Mouse (Mus musculus) frontal cortex, postnatal 25 days (tissue): ENCODE results near the gene Gatad2b.
"Not testable (repeated sequence)": the region's sequence is repeated elsewhere in the genome, so short reads cannot be mapped to it uniquely, and the experiment has no call there.

Source experiments
- DNase-seq, 2 experiments: peaks; one replicate each; pipeline ENCODE4 v3.0.0; 2022; ENCODE audit warnings: low spot score in 2 of 2

Gatad2b gene

DNA sequence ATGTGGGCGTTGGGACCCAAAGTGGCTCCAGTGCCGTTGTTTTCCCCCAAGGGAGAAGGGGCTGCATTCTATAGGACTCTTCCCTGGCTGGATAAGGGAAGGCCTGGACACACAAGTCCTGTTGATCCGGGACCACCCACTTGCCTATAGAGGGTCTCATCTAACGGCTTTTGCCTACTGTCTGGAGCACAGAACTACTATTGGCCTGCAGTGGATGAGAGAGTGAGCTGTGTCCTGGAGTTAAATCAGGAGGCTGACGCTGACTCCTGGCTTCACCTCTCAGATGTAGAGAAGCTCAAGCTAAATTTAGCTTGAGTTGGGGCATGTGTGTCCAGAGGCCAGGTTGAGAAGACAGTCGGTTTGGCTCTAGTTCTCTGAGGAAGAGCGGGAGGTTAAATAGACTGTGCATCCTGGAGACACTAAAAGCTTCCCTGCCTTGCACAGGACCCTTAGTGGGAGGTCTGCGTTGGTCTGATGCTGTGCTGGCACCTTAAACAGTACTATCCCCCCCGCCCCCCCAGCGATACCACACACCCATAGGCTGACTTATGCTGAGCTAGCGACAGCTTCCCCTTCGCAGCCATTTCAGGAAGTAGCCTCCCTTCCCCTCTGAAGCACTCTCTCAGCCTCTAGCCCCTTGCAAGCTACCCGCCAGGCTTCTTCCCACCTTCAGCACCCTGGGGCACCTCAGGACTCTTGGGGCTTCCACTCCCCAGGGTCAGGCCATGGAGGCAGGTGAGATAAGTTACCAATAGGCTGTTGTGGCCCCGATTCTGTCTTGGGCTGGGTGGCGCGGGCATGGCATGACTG, 26.8 kb upstream of the Gatad2b start:
- no peak for DNase-seq

DNA sequence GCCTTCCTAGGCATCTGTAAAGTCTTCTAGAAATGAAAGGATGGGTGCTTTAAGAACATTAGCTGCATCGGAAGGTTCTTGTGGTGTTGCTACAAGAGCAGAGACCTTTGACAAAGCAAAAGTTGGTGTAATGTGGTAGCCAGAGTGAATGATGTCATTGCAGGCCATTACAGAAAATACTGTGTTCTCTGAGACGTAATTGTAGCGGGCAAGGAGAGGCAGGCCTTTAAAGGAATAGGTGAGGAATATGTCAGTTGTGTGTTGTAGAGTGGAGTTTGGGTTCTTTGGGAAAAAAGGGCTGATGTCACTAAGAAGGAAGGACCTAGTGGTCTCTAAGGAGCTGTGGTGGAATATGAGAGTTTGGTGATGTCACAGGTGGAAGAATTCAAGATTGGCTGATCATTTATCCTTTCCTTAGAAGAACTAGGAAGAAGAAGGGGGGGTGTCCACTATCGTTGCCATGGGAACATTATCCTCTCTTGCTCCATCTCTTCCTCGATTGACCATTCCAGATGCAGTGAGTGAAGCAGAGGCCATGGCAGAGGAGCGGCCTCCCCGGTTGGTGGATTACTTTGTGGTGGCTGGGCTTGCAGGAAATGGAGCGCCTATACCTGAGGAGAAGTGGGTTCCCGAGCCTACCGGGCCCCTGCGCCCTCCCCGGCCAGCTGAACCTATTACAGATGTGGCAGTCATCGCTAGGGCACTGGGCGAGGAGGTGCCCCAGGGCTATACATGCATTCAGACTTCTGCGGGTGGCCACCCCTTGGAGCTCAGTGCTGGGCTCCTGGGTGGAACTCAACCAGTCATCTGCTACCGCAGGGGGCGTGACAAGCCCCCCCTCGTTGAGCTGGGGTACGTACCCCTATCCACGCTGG, 25.8 kb upstream of the Gatad2b start:
- DNase-seq: no peak

DNA sequence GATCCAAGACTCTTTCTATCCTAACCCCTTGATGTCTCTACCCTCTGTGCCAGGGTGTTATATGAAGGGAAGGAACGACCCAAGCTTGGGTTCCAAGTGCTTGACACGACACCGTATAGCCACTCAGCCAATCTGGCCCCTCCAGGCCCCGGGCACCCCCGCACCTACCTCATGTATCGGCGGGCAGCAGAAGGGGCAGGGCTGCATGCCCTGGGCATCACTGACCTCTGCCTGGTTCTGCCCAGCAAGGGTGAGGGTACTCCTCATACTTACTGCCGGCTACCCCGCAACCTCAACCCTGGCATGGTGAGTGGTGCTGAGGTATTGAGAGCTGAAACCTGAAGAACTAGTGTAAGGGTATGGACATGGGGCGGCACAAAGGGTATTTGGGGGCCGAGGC, 24.8 kb upstream of the Gatad2b start:
- DNase-seq: no peak

DNA sequence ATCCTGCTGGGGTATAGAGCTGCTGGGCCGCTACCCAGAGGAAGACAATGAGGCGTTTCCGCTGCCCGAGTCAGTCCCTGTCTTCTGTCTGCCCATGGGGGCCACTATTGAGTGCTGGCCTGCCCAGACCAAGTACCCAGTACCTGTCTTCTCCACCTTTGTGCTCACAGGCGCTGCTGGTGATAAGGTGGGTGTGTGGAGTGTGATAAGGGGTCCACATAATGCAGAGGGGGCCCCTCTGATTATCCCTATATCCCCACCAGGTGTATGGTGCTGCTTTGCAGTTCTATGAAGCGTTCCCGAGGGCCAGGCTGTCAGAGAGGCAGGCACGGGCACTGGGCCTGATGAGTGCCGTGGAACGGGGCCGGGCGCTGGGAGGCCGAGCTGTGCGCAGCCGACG, 24.0 kb upstream of the Gatad2b start:
- no peak for DNase-seq

DNA sequence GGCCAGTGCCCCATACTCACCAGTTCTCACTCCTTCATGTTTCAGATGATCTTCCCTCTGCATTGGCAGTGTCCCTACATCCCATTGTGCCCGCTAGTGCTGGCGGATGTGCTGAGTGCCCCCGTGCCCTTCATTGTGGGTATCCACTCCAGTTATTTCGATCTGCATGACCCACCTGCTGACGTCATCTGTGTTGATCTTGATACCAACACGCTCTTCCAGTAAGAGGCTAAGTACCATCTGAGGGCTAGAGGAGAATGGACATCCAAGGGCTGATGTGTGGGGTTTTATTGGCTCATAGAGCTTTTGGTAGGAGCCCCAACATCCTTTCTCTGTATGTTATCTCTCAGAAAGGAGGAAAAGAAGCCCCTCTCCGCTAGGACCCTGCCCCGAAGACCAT, 22.2 kb upstream of the Gatad2b start:
- DNase-seq: no peak

DNA sequence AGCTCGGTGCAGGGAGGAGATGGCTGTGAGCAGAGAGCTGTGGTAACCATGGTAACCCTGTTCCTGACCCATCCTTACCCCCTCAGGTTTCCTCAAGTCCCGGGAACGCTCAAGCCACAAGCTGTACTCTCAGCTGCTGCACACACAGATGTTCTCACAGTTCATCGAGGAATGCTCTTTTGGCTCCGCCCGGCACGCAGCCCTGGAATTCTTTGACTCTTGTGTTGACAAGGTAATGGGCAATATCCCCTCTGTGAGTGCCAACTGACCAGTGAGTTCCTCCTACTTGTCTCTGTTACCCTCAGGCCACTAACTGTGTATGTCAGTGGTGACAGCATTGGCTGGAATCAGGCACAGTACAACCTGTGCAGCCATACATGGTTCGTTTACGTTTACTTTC, 20.8 kb upstream of the Gatad2b start:
- no peak for DNase-seq

DNA sequence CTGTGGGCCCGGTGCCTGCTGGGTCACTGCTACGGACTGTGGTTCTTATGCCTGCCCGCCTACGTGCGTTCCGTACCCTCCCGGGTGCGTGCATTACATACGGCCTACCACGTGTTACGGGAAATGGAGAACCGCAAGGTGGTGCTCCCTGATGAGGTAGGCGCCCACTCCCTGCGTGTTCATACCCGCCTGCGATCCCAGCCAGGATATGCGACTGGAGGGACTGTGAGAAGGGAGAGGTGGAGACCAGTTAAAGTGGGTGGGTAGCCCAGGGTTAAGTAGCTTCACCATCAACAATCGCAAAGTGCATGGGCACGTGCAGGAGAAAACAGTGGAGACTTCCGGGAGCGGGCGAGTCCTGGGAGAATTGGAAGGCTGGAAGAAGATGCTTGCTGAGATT, 19.1 kb upstream of the Gatad2b start:
- DNase-seq: no peak

DNA sequence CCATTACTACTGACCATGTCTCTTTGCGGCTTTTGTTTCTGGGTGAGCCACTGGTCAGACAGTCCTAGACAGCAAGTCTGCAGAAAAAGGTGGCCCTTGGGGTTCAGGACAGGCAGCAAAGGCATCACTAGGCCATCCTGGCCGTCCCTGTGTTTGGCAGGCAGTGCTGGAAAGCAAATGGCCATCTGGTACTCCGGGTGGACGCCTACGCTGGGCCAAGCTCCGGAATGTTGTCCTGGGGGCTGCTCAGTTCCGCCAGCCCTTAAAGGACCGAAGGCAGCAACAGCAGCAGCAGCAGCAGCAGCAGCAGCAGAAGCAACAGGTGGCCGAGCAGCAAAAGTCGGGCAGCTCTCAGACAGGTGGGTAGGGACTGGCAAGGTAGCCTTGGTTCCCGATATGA, 17.7 kb upstream of the Gatad2b start:
- DNase-seq: no peak

DNA sequence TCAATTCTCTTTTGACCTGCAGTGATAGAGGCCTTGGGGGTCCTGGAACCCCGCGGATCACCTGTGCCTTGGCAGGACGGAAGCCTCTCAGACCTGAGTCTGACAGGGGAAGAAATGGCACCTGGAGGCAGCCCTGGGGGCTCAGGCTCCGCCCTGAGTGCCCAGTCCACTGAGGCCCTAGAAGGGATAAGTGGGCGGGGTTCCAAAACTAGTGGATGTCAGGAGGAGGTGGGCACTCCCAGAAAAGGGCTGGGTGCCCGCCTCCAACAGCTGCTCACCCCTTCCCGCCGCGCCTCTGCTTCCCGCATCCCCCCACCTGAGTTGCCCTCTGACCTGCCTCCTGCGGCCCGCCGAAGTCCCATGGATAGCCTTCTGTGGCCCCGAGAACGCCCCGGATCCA, 16.1 kb upstream of the Gatad2b start:
- no peak for DNase-seq

DNA sequence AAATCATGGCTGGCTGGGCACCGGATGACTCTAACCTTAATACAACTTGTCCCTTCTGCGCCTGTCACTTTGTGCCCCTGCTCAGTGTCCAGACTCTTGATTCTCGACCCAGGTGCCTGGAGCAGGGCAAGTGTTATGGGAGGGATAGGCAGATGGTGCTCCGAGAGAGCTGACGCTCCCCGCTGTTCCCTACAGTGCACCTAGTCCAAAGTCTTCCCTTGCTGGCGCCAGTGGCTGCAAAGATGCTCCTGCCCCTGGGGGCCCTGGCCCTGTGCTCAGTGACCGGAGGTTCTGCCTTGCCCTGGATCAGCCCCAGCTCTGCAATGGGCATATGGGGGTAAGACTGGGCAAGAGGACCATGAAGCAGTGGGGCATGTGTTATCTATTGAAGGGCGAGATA, 15.2 kb upstream of the Gatad2b start:
- DNase-seq: no peak

DNA sequence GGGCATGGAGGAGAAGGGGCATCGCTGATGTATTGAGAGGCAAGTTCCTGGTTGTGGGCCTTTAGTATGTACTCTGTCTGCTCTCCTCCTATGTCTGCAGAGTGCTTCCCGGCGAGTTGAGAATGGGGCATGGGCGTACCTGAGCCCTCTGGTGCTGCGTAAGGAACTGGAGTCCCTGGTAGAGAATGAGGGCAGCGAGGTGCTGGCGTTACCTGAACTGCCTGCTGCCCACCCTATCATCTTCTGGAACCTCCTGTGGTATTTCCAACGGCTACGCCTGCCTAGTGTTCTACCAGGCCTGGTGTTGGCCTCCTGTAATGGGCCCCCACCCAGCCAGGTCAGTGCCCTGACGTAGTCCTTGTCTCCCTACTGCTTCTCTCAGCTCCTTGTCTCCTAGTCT, 14.8 kb upstream of the Gatad2b start:
- DNase-seq: no peak

DNA sequence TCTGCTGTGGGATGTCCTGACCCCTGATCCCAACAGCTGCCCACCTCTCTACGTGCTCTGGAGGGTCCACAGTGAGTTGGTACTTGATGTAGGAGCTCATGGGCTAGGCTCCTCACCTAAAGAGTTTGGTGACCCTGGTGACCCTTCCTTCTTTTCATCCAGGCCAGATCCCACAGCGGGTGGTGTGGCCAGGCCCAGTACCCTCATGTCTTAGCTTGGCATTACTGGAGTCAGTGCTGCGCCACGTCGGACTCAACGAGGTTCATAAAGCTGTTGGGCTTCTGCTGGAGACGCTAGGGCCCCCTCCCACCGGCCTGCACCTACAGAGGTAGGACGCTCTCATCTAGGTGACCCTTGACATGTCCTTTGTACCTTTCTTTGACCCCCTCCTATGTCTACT, 13.8 kb upstream of the Gatad2b start:
- no peak for DNase-seq

DNA sequence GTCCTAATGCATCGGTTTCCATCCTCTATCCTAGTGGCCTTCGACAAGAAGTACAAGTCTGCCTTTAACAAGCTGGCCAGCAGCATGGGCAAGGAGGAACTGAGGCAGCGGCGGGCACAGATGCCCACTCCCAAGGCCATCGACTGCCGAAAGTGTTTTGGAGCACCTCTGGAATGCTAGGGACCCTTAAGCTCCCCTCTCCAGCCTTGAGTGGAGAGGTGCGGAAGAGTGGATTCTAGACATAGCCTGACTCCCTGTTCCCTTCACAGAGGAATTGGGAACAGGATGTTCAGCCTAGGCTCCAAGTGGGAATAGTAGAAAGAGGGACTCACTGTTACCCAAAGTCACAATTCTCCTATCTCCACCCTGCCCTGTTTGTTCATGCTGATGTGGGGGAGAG, 13.2 kb upstream of the Gatad2b start:
- no peak for DNase-seq

DNA sequence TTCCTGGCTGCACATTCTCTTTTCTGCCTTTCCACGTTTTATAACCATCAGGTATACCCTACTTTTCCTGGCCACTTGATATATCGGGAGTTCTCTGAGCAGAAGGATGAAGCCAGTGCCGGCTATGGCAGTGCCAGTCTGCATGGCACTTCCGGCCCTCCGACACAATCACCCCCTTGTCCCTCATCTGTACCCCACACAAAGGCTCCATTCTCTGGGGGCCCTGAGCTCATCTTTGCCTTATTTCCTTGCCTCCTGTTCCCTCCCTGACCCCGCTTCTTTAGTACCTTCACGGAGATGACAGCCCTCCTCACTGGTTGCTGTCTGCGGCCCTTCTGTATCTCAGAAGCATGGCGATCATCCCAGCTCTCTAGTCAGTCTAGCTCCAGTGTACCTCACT, 12.3 kb upstream of the Gatad2b start:
- DNase-seq: no peak

DNA sequence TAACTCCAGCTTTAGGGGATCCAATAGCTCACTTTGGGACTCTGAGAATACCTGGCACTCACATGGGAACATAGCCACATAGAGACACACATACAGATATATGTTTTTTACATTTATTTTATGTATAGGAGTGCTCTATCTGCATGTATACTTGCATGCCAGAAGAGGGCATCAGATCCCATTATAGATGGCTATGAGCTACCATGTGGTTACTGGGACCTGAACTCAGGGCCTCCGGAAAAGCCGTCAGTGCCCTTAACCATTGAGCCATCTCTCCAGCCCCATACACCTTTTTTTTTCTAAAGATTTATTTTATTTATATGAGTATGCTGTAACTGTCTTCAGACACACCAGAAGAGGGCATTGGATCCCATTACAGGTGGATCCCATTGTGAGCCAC, 8.8 kb upstream of the Gatad2b start:
- DNase-seq: no peak

DNA sequence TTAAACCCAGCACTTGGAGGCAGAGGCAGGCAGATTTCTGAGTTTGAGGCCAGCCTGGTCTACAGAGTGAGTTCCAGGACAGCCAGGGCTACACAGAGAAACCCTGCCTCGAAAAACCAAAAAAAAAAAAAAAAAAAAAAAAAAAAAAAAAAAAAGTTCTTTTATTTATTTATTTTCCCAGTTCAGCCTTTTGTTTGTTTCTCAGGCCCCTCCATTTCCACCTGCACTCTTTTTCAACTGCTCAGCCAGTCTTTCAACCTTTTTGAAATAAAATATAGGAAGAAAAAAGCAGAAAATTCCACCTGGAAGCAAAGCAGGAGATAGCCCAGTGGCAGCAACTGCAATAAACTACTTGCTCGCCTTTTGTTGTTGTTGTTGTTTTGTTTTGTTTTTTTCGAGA, 3.6 kb upstream of the Gatad2b start:
- DNase-seq: not testable (repeated sequence)

DNA sequence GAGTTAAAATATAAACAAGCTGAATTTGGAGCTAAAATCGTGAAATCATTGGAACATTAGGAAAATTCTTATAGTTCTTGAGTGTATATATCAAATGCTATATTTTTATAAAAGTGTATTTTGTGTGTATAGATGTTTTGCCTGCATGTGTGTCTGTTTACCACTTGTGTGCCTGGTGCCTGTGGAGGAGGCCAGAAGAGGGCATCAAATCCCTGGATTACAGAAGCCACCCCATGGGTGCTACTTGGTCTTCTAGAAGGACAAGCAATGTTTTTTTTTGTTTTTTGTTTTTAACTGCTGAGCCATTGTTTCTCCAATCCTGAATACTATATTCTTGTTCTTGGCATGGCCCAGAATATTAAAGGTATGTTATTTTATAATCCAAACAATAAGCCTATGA, 2.4 kb upstream of the Gatad2b start:
- DNase-seq: no peak

DNA sequence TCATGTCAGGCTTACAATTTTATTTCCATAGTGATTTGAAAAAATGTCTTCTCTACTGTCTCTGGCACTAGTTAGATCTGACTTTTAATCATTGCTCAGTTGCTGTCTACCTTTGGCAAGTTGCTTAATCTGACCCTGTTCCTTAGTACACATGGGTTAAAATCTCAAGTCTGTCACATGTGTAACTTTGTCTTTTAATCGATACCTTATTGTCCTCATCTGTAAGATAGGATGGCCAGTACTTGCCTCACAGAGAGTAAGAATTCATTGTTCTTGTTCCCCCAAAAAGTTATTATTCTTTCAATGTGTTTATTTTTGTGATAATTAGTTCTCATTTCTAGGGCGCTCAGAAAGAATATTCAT, 1.0 kb upstream of the Gatad2b start:
- no peak for DNase-seq

DNA sequence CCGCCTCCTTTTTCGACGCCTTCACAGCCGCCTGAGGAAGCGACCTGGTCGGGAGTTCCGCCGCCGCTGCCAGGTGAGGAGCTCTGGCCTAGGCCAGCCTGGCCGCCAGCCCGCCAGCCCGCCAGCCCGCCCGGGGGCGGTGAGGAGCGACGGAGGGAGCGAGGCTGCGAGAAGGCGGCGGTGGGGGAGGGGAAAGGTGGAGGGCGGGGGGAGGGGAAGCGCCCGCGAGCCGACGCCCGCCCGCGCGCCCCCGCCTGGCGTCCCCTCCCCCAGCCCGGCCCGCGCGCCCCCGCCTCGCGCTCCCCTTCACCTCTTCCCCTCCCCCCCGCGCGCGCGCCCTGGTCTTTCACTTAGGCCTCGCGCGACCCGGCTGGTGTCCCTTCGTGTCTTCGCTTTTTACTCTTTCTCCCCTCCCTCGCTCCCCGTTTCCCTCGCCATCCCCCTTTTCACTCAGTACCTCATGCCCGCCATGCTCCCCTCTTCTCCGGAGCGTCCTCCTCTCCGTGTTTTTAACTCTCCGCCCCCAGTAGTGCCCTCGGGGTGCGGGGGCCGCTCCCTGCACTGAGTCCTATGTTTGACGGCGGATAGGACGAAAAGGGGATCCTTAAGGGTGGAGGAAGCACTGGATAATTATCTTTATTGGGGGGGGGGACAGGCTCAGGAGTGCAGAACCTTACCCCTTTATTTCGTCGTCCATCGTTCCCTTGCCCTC, 530 bp downstream of the Gatad2b start:
- peak in 1 of 2 experiments; percentile 22 for DNase-seq

DNA sequence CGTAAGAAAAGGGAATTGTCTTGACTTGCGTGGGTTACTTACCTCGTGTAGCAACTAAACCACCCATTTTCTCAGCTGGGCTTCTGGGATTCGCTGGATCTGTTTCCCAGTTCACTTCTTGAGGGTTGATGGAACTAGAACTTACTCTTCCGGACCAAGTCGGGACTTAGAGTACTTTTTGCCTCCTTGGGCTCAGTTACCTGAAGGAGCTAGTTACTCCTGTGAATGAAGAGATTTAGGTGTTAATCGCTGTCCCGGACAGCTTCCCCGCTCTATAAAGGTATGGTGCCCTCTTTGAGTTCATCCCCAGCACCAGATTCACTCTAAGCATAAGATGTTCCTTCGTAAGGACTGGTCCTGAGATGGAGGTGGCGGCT, 1.1 kb downstream of the Gatad2b start:
- DNase-seq: no peak

DNA sequence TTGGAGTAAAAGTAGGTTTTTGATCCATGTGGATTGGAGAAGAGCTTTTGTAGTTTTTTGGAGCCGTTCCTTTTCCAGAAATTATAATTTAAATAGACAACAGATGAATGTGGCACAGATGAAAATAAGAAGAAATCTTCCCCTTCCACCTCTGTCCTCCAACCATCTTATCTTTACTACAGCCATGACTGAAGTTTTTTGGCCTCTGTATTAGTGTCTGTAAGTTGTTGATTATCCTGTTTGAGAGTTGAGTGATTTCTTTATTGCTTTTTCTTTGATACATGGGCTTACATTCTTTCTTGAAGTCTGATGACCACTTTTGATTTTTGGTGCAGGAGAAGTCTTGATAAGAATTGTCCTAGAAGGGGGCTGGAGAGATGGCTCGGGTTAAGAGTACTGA, 1.7 kb downstream of the Gatad2b start:
- DNase-seq: no peak

DNA sequence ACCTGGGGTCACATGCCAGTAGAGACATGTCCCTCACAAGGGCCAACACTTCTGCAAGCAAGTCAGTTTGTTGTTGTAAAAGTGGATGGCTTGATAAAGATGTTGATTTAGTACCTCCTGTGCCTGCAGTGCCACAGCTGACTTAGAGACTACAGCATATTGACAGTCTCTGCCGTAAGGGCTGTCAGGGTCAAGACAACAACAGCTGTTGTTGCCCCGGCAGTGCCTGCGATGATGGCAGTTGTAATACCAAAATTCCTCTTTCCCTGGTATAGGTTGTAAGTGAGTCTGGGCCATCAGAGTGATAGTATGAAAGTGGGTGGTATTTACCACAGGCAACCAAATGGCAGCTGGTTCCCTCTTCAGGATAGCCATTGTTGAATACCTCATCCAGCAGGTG, 12.8 kb downstream of the Gatad2b start:
- no peak for DNase-seq

DNA sequence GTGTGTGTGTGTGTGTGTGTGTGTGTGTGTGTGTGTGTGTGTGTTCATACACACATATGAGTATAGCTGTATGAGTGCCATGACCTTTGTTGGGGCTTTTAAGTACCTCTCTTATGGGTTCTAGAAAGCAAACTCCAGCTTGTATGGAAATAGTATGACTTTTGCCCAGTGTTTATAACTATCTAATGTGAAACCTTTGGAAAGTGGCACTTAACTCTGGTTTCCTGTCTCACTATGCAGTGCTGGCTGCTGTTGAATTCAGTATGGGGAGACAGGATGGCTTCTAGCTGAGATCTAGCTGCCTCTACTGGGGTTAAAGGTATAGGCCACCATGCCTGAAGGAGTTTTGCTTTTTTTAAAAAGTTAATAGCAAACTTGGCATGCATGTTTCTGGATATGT, 16.6 kb downstream of the Gatad2b start:
- DNase-seq: no peak
